Mouse (Mus musculus): Measurements from ENCODE around the gene Il10ra. TPM values are rescaled to one million over a fixed set of nuclear protein-coding genes. Genes with fewer than 3 reads are reported as not detected.
A peak's percentile ranks its signal among the peaks of the same experiment; 100 is the strongest.

Il10ra gene
- total RNA-seq, 2 experiments from 2014 or later, result 0.80 to 1.0 TPM

DNA sequence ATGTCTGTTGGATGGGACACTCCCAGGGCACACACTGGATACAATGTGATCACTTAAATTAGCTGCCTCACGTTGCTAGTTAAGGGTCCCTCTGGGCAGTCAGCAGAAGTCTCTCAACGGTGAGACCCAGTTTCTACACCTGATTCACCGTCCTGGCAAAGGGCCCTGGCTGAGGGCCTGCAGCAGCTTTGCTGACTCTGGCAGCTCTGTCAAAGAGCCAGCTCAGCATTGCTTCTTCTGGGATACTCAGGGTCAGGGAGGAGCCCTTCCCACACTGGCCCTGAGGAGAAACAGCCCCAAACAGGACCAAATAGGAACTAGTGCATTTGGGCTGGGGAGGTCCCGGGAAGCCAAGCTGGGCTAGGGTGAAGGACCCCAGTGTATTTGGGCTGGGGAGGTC is 7.5 kb downstream of the Il10ra start:
- peak; percentile 48 for DNase-seq

DNA sequence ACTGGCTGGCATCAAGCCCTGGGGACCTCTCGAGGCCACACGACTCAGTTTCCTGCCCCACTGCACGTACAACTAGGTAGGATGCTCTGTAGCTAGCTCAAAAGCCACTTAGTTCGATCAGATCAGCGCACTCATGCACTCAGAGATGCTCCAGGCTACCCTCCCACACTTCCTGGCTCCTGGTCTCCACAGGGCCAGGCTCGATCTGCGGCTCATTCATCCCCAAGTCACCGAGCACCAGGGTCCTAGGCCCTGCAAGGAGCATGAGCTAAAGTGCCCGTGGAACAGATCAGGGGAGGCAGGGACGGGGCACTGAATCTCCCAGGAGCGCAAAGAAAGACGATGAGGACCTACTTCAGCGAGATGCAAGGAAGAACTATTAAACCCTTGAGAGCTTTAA is 9.9 kb downstream of the Il10ra start:
- DNase-seq, result no peak

DNA sequence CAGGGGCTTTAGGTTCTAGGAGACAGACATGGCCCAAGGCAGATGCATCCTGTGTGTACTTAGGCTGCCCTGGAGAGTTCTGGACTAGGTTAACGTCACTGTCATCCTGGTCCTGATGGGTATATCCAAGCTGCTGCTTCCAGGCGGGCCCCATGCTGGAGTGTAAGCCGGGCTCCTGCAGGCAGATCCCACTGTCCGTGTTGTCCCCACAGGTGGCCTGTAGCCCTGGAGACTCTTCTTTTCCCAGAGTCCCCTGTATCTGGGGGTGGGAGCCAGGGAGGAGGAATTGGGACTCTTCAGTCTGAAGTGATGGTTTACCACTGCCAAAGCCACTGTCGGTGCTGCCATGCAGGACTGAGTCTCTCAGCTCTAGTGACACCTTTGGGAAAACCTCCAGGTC is 13.0 kb downstream of the Il10ra start:
- DNase-seq, result no peak

DNA sequence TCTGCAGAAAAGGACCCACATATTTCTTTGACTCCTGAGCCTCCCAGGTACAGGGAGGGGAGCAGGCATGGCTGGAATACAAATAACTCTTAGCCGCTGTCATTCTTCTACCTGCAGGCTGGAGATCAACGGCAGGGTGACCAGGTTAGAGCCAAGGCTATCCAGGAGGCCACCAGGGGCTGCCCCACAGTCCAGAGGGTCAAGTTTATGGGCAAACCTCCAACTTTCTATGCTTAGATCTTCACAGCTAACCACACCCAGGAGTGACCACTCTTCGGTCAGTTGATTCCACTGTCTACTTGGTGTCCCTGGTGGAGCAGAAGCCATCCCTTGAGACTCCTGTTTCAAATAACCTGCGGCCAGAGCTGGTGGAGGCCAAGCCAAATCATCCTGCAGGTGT is 13.5 kb downstream of the Il10ra start:
- DNase-seq, result no peak

DNA sequence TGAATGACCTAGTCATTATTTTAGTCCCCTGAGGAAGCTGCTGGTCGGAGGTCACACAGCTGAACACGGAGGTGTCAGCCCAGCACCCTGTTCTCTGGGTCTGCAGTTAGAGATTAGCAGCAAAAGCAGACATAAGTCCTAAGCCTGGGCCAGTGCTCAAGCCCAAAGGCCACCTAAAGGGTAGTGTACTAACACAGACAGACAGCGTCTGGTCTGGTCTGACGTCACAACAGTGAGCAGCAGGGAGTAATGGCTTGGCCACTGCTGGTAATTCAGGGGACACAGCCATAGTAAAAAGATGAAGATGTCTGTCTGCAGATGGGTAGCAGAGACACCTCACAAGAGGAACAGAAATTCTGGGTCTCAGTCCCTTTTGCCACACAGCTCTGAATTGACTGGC is 14.3 kb downstream of the Il10ra start:
- no peak for DNase-seq

DNA sequence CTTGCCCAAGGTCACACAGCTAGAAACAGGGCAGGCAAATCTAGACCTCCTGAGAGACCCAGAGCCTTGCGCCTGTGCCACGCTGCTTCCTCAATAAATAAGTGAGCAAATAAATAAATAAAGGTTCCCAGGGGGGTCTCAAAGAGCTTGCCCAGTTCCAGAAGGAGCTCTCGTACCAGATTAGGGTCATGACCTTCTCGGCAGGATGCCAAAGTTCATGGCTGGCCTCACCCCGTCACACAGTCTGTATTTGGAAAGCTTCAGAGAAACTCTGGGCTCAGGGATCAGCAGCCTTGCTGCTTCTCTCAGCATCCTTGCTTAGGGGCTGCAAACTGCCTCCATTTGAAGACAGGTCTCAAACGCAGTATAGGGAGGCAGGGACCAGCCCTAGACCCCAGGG is 14.9 kb downstream of the Il10ra start:
- DNase-seq, result no peak

DNA sequence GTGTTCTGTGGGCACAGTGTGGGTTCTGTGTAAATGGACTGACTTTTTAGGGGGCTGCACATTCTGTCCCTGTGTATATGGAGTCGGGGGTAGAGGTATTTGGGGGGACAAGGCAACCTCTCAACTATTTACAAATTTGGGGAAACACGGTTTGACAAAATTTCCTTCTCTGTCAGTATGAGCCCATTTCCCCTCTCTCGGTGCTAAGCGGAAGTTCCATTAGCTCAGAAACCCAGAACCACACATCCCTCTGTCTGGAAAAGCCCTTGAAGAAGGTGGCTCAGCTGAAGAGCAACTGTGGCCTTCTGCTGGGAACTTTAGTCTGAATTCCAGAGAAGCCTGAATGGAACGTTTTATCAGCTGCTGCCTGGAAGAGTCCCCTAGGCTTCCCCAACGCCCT is 16.6 kb downstream of the Il10ra start:
- no peak for DNase-seq

DNA sequence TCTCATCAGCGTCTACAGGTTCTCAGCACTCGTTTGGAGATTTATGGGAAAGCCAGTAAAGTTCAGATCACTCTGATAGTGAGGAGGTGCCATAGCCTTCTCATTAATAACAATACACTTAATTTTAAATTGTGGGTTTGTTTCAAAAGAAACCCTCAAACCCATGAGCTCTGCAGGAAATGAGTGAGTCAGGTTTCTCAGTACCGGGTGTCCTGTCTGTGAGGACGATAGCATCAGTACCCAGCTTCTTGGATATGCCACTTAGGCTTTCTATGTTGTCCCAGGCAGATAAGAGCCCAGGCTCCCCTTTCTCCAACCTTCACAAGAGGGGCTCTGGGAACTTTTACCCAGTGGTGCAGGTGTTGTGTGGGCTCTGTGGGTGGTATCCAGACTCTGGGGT is 17.0 kb downstream of the Il10ra start:
- no peak for DNase-seq

DNA sequence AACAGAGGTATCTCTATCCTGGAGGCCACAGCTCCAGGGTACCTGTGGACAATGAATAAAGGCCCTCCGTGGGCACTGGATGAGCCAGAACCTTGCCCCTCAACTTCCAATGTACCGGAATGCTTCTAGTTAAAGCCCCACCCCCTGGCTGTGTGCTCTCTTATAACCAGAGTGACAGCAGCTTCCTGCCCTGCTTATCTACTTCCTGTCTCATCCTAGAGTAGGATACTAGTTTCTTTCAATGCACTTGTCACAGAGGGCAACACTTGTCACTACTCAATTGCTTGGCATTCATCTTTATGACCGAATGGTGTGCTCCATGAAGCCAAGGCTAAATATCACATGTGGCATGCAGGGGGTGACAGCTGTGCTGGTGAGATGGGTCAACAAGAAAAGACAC is 17.7 kb downstream of the Il10ra start:
- no peak for DNase-seq

DNA sequence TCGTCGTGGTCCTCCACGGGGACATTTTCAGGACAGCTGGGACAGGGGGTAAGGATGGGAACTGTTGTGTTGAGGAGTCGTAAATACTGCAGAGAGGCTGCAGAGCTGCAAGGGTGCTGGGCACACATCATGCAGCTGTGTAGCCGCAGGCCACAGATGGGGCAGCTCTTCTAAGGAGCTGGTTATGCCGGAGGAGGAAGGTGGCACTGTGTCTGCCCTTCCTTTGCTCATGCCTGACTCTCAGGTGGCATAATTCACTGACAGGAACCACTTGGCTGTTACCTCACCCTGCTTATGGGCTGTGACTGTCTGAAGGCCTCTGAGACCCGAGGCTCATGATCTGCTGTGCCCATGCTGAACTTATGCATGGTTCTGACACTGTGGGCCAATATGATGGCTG is 18.6 kb downstream of the Il10ra start:
- no peak for DNase-seq

DNA sequence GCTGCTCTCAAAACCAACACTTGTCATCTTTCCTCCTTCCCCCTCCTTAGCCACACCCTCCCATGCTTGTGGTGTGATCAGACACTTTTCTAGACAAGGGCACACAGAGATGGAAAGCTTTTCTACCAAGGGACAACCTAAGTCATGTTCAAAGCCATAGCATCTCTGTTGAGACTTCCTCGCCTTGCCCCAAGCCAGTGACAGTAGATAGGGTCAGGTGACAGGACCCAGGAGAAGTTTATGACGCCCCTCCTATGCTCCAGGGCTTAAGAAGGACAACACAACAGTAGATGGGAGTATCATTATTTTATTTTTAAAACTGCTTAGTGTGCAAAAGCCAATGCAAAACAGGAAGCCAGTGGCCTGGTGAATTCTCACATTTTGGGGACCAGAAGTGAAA is 21.4 kb downstream of the Il10ra start:
- no peak for DNase-seq

DNA sequence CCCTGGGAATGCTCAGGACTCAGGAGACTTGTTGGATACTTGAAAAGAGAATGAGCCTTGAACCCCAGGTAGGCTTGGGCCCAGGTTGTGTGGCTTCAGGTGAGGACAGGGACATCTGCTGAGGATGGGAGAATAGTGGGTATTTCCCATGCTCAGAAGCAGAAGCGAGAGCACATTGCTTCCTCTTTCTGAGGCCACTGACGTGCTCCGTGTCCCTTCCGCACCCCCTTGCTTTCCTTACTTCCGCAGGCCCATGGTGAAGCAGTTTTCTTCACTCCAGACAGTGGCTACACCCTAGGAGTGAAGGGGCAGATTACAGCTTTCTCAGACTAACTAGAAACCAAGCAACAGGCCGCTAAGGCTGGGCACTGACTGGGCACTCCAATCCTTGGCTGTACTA is 22.9 kb downstream of the Il10ra start:
- DNase-seq, result no peak

DNA sequence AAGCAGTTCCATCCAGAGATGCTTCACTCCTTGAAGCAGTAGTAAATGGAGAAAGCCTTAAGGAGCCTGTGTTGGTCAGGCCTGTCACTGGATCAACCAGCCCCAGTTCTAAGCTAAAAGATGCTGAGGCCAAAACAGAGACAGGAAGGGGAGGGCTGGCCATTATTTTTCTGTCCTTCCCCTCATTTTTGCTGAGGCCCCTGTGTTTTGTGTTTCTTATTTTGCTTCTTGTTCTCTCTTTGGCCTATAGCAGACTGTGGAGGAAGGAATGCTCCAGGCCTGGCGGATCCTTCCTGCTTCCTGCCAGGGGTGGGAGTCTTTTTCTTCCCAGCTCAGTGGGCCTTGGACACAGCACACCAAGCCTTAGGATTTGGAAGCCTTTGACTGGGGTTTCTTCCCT is 23.5 kb downstream of the Il10ra start:
- no peak for DNase-seq

DNA sequence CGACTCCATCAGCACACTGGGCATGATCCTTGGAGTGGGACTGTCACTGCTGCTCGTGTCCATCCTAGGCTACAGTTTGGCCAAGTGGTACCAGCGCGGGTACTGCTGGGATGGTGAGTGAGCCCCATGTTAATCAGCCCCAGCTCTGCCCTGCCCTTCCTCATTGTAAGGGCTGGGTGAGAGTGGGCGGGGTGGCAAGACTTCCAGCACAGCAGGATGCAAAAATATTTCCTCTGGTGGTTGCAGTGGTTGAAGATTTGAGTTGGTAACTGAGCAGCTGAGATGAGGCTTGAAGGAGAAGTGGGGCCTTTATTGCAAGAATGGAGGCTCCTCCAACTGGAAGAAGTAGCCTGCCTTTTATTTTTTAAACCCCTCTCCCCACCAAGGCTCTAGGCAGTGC is 27.6 kb downstream of the Il10ra start:
- DNase-seq, result no peak

DNA sequence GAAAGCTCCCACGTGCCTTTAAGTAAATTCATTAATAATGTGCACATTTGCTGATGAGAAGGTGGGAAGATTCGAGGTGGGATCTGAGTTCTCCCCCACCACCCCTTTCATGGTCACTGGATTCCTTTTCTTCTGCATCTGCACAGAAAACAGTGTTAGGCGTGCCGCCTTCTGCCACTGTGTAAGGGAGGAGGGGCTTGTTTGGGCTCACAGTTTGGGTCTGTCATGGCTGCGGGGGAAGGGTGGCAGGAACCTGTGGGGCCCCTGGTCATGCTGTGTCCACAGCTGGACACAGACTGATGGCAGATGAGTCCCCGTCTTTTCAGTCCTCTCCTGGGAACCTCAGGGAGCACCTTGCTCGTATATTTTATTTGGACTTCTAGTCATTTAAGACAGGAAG is 32.2 kb downstream of the Il10ra start:
- no peak for DNase-seq

DNA sequence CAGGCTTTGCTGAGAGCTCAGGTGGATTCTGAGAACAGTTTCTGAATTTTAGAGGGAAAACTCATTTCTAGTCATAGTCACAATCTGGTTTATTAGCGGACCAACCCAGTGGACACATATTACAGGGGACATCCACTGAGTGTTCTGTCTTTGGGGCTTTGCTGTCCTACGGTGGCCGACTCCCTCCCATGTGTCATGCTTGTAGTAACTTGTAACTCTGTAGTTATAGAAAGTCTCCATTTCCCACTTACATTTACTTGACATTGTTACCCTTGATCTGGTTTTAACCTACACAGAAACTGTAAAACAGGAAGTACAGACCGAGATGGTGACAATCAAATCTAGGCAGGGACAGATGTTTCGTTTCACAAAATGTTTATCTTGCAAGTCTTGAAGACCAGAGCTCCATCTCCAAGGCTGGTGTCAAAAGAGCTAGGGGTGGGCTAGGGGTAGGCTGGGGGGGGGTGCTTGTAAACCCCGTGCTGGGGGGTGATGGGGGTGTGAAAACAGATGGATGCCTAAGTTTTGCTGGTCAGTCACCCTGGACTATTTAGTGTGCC is 33.2 kb downstream of the Il10ra start:
- no peak for DNase-seq

DNA sequence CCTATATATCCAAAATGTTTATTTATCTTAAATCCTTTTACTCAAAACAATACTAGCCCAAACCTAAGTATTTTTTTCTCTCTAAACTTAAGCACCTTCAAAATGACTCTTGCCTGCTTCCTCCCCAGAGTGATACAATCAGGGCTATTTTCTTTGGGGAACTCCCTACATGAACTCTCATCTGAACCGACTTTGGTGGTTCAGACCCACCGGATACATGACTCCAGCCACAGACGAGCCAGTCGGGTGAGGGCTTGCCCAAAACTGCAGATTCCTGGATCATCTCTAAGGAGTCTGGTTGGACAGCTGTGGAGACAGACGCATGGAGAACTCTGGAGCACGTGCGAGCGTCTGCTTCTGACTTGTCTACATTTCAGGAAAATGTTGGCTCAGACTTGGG is 39.6 kb downstream of the Il10ra start:
- DNase-seq, result no peak

DNA sequence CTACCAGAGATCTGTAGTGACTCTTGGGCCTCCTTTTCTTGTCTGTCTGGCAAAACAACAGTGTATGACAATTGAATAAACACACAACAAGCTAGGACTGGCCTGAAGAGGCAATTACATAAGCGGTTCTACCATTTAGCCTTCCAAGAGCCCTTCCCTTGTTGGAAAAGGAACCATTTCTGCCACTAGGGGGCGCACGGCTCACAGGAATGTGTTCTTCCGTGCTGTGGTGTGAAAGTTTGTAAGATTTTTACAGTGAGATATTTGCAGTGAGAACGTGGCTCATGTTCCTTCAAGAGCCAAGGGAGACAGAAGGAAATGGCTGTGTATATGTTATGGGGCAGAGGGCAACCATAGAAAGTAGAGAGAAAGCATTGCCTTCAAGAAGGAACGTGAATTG is 47.4 kb downstream of the Il10ra start:
- DNase-seq, result peak; percentile 97

DNA sequence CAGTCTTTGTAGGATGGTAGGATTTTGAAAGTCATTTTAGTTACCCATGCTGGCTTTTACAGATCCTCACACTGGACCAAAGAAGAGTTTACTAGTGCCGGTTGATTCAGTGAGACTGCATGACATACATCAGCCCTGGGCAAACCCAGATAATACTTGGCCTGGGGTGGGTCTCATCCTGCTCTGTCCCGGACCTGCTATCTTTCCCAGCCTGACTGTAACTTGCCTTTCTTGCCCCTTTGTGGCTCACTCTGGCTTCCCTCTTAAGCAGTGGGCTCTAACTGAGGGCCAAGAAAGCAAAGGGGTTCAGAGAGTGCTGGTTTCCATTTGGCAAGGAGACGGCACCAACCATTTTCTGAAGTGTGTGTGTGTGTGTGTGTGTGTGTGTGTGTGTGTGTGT is 49.3 kb downstream of the Il10ra start:
- DNase-seq, result no peak

DNA sequence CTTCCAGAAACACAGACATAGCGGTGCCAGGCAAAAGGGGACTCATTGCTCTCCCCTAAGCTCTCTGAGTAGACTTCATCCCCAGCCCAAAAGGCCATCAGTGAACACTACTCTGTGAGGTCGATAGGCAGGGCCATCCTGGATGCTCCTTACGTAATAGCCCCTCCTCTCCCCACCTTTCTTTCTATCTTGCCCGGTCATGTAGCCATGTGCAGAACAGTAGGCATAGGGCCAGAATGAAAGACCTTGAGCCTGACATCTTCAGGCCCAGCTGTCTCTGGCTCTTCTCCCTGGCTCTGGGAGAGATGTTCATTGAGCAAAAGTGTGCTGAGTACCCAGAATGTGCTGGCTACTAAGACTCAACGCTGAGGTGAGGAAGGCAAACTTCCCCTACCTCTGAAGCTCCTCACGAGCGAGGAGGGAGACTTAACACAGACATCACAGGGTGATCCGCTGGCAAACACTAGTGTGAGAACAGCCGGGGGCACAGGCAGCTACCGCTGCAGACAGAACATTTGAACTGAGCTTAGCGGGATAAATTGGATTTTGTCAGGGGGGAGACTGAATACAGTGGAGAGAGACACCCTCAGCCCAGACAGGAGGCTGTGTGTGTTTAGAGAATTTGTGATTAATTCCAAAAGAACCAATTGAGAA is 53.3 kb downstream of the Il10ra start:
- DNase-seq, result no peak

DNA sequence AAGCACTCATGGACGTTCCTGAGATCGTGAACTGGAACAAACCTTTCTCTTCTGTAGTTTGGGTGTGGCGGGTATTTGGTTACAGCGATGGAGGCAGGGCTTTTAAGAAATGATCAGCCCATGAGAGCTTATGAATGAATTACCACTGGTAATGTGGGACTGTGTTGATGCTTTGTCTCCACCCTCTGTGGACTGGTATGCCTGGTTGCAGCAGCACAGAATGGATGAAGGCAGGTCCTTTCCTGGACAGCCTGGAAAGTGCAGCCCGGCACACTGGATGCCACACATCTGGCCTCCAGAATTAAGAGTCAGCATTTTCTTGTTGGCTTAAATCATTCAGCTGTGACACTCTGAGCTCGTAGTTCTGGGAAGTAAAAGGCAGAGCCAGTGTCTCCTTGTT is 56.9 kb downstream of the Il10ra start:
- DNase-seq, result no peak

DNA sequence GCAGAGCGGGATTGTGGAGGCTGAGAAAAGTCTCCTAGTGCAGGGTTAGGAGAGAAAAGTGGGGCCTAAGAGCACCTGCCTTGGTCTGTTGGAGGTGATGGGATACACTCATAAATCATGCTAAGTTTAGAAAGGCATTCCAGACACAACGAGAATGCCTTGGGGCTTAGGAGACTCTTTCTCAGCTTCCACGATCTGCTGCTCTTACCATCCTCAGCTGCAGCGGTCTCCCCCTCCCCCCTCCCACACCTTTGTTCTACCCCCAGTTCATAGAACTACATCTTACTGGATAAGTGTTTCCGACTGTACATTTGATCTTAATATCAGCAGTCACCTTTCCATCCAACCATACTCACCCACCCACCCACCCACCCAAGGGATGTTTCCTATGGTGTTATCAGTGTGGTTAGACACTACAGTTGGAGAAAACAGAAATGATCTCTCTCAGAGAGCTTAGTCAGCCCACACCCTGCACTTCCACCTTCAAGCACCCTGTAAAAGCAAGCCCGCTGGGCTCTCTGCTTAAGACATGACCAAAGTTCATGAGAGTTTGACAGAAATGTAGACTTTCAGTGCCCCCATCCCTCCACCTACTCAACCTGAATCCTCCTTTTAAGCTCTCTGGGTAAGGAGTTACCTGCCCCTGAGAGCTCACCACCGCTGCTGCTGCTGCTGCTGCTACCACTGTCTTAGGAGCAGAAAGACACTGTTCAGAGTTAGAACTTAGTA is 61.8 kb downstream of the Il10ra start:
- DNase-seq, result no peak

DNA sequence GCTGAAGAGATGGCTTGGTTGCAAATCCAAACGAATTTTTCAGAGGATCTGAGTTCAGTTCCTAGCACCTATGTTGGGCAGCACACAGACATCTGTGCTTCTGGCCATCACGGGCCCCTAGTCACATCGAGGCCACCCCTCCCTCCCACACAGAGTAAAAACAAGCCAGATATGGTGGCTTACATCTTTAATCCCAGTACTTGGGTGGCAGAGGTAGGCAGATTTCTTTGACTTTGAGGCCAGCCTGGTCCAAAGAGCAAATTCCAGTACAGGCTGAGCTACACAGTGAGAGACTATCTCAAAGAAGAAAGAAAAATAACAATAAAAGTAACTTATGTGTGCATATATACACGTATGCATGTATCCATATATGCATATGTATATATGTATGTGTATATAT is 62.8 kb downstream of the Il10ra start:
- DNase-seq, result no peak

DNA sequence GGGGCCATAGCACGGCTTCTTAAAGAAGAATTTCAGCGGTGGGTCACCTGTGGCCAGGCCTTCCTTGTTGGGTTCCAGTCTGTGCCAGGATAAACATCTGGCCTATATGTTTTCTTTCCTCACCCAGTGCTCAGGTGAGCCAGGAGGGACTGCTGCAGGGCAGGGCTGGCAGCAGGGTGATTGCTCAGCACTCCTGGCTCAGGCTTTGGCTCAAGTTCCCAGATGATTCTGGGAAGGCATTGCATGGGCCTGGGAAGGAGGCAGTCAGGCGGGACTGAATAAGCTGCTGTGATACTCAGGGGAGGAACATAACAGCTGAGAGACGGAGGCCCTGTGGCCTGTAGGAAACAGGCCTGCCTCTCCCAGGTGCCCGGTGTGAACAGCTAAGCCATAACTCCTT is 63.8 kb downstream of the Il10ra start:
- no peak for DNase-seq

Data from gastrocnemius, postnatal 10 days (tissue).